Comparison of ENCODE assay signal across 17 mouse cellular contexts in the genomic region with DNA sequence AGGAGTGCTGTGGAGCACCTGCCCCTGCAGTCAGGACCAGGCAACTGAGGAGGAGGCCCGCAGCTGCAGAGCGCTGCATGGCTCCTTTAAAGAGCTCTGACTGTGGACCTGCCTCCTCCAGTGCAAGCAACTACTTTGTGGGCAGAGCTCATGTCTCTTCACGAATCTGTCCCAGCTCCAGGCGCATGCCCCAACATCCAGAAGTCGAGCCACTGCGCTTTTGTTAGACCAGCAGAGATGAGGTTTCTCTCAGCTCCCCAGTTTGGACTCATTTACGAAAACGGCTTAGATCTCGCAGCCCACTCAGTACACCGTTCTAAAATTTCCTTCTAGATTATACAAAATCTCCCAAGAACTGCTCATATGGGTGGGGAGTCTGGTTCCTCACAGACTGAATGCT.
DNase-seq lines count a peak whose midpoint lies in the region; ATAC-seq lines count a peak whose summit lies in the region.
"Had no signal": no experiment of that assay in that cellular context is flagged by ENCODE, and none has a peak within 500 bp of the region (broad histone marks: within the 10 kb centered on the region; RNA-seq: fewer than 3 reads in every experiment).

No protein-coding gene starts in this region.

- intact Hi-C loops in left cerebral cortex, postnatal 4 days (cut with DNase I) = no loop called here
- intact Hi-C loops in left cerebral cortex, postnatal 36 days (cut with DNase I) = no loop called here

- peak; percentile 31 to 58 for DNase-seq in left cerebral cortex, adult 18-20 months (ENCODE audit: low spot score in 2 of 2)
- DNase-seq in left cerebral cortex, postnatal 4 days = no peak
- DNase-seq in left cerebral cortex, postnatal 36 days (ENCODE audit: low spot score in 2 of 2) = peak; percentile 49 to 62
- no peak for DNase-seq in retina, postnatal 1 day
- DNase-seq in gastrocnemius, adult 18-20 months (ENCODE audit: low spot score) = no peak
- DNase-seq: cerebellum, adult 11-12 months; cerebellum, postnatal 14 days; embryo, embryonic 11 days; kidney, adult 8-10 months; kidney, postnatal 10 days; liver; thymus, adult 2 months; thymus, postnatal 4 days had no signal

- ATAC-seq in frontal cortex, adult (ENCODE audit: low TSS enrichment) = peak; percentile 96
- ATAC-seq in megakaryocyte, adult 5-6 weeks (ENCODE audit: poor library complexity, severe bottlenecking) = no peak
- ATAC-seq: CD4-positive, CD25-positive, alpha-beta regulatory T cell, adult 4 months; forebrain, embryonic 13.5 days had no signal

Comparison
In these comparisons a context has a peak if more than half of its experiments do, and no peak if none do; other contexts are left out.
1. DNase-seq: peak in left cerebral cortex, adult 18-20 months (2 of 2) and left cerebral cortex, postnatal 36 days (2 of 2); none in left cerebral cortex, postnatal 4 days (single experiment), retina, postnatal 1 day (single experiment) and gastrocnemius, adult 18-20 months (single experiment).